Mouse (Mus musculus): ENCODE data around the gene Atp5k. TPM values are rescaled to one million over a fixed set of nuclear protein-coding genes. Genes with fewer than 3 reads are reported as not detected.
A peak's percentile ranks its signal among the peaks of the same experiment; 100 is the strongest.

The Atp5k gene
- polyA plus RNA-seq, 1 experiment from 2014 or later, result 753 TPM

DNA sequence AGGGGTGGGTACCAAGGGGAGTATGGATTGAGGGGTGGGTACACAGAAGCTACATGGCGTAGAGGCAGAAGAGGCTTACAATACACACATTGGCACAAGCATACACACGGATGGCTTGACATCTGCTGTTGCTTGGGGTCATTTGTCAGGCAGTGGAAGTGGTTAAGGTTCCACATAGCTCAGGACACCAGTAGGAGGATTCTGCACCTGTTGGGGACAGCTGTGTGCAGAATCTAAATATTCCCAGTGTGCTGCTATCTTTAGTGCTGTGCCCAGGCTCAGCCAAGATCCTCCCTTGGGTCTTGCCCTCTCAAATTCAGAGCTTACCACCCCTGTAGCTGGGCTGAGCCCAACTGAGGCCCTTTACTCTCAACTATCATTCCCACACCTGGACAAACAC, 1.9 kb upstream of the Atp5k start:
- no peak for DNase-seq (ENCODE audit: low spot score)
- Histone ChIP-seq H3K4me2 (ENCODE audit: low read length) (no peak overlapping the region), H3K36me3 (ENCODE audit: insufficient read depth, low read length) (0 out of 2 replicates have a peak, but pooled peaks cover 3% of the 10 kb centered on the region), H3K4me3 (replicated peaks; ENCODE audit: low read depth, low read length) (no peak overlapping the region), H3K9ac (ENCODE audit: low read depth, low read length) (no peak overlapping the region), H3K27me3 (ENCODE audit: insufficient read depth, low read length) (no peaks in the 10 kb centered on the region), H3K27ac (no peak overlapping the region), H3K9me3 (replicated peaks; ENCODE audit: low read length) (no peaks in the 10 kb centered on the region), H3K4me1 (replicated peaks; ENCODE audit: insufficient read depth, low read length) (no peaks in the 10 kb centered on the region)
- 61% methylated on average over 2 of the region's 2 CpGs for WGBS
- TF ChIP-seq CTCF (IDR thresholded peaks at IDR 0.05; ENCODE audit: low read depth), result no peak
- ATAC-seq (replicated peaks; ENCODE audit: low FRiP score, low read depth), result no peak

GRCm38 (mm10) chr5:108431196-108431595, 3.1 kb downstream of the Atp5k start:
- Histone ChIP-seq H3K9ac (ENCODE audit: low read depth, low read length) (no peak overlapping the region), H3K9me3 (replicated peaks; ENCODE audit: low read length) (no peaks in the 10 kb centered on the region), H3K27me3 (ENCODE audit: insufficient read depth, low read length) (no peaks in the 10 kb centered on the region), H3K4me3 (replicated peaks; ENCODE audit: low read depth, low read length) (no peak overlapping the region), H3K36me3 (ENCODE audit: insufficient read depth, low read length) (0 out of 2 replicates have a peak, but pooled peaks cover 16% of the 10 kb centered on the region), H3K4me2 (ENCODE audit: low read length) (no peak overlapping the region), H3K4me1 (replicated peaks; ENCODE audit: insufficient read depth, low read length) (no peaks in the 10 kb centered on the region), H3K27ac (no peak overlapping the region)
- DNase-seq (ENCODE audit: low spot score), result no peak
- ATAC-seq (replicated peaks; ENCODE audit: low FRiP score, low read depth), result no peak
- WGBS, result 87% methylated on average over 6 of the region's 6 CpGs
- TF ChIP-seq CTCF (IDR thresholded peaks at IDR 0.05; ENCODE audit: low read depth), result no peak

GRCm38 (mm10) chr5:108427186-108427585, 7.1 kb downstream of the Atp5k start:
- no peaks in the 10 kb centered on the region for H3K27me3 ChIP-seq (ENCODE audit: insufficient read depth, low read length)
- WGBS, result 56% methylated on average over 1 of the region's 1 CpGs
- H3K9me3 ChIP-seq (replicated peaks; ENCODE audit: low read length), result no peaks in the 10 kb centered on the region
- 0 out of 2 replicates have a peak, but pooled peaks cover 16% of the 10 kb centered on the region for H3K36me3 ChIP-seq (ENCODE audit: insufficient read depth, low read length)
- H3K4me2 ChIP-seq (ENCODE audit: low read length), result no peak overlapping the region
- H3K4me1 ChIP-seq (replicated peaks; ENCODE audit: insufficient read depth, low read length), result no peaks in the 10 kb centered on the region
- DNase-seq (ENCODE audit: low spot score) (peak; percentile 72), ATAC-seq (replicated peaks; ENCODE audit: low FRiP score, low read depth) (no peak)
- no peak overlapping the region for H3K27ac ChIP-seq
- H3K4me3 ChIP-seq (replicated peaks; ENCODE audit: low read depth, low read length), result no peak overlapping the region
- TF ChIP-seq CTCF (IDR thresholded peaks at IDR 0.05; ENCODE audit: low read depth), result peak; percentile 86
- H3K9ac ChIP-seq (ENCODE audit: low read depth, low read length), result no peak overlapping the region

- no peak overlapping the region for H3K4me2 ChIP-seq (ENCODE audit: low read length)
Measured at GRCm38 (mm10) chr5:108423427-108423826, 10.8 kb downstream of the Atp5k start.

DNA sequence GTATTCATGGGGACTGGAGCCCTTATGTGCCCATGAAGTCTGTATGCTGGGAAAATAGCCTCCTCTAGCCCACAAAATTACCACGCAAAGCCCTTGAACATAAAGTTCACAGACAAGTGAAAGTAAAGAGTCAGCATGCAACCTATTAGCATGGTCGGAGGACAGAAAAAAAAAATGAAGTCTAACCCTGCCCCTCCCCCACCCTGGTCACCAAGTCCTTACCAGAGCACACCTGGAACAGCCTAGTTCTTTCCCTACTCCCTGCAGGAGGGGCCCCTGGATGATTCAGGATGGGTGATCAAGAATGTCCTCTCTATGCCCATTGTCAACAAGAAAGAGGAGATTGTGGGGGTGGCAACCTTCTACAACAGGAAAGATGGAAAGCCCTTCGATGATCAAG, 11.5 kb downstream of the Atp5k start:
- Histone ChIP-seq H3K4me1 (replicated peaks; ENCODE audit: insufficient read depth, low read length) (no peaks in the 10 kb centered on the region), H3K9me3 (replicated peaks; ENCODE audit: low read length) (no peaks in the 10 kb centered on the region), H3K4me2 (ENCODE audit: low read length) (no peak overlapping the region), H3K9ac (ENCODE audit: low read depth, low read length) (no peak overlapping the region), H3K4me3 (replicated peaks; ENCODE audit: low read depth, low read length) (no peak overlapping the region), H3K27ac (no peak overlapping the region), H3K36me3 (ENCODE audit: insufficient read depth, low read length) (no peaks in the 10 kb centered on the region), H3K27me3 (ENCODE audit: insufficient read depth, low read length) (no peaks in the 10 kb centered on the region)
- ATAC-seq (replicated peaks; ENCODE audit: low FRiP score, low read depth) (no peak), DNase-seq (ENCODE audit: low spot score) (no peak)
- no peak for TF ChIP-seq CTCF (IDR thresholded peaks at IDR 0.05; ENCODE audit: low read depth)
- WGBS, result 77% methylated on average over 3 of the region's 3 CpGs

More at GRCm38 (mm10) chr5:108423427-108423826, 10.8 kb downstream of the Atp5k start:
- ATAC-seq (replicated peaks; ENCODE audit: low FRiP score, low read depth) (no peak), DNase-seq (ENCODE audit: low spot score) (no peak)
- no peaks in the 10 kb centered on the region for H3K27me3 ChIP-seq (ENCODE audit: insufficient read depth, low read length)
- no peak overlapping the region for H3K4me3 ChIP-seq (replicated peaks; ENCODE audit: low read depth, low read length)
- WGBS, result 82% methylated on average over 2 of the region's 2 CpGs
- TF ChIP-seq CTCF (IDR thresholded peaks at IDR 0.05; ENCODE audit: low read depth), result no peak
- H3K4me1 ChIP-seq (replicated peaks; ENCODE audit: insufficient read depth, low read length), result no peaks in the 10 kb centered on the region
- H3K9ac ChIP-seq (ENCODE audit: low read depth, low read length), result no peak overlapping the region
- no peaks in the 10 kb centered on the region for H3K9me3 ChIP-seq (replicated peaks; ENCODE audit: low read length)
- no peak overlapping the region for H3K27ac ChIP-seq
- H3K36me3 ChIP-seq (ENCODE audit: insufficient read depth, low read length), result no peaks in the 10 kb centered on the region

GRCm38 (mm10) chr5:108414711-108415110, 19.5 kb downstream of the Atp5k start:
- Histone ChIP-seq H3K27me3 (ENCODE audit: insufficient read depth, low read length) (no peaks in the 10 kb centered on the region), H3K4me3 (replicated peaks; ENCODE audit: low read depth, low read length) (no peak overlapping the region), H3K9me3 (replicated peaks; ENCODE audit: low read length) (no peaks in the 10 kb centered on the region), H3K4me1 (replicated peaks; ENCODE audit: insufficient read depth, low read length) (no peaks in the 10 kb centered on the region), H3K4me2 (ENCODE audit: low read length) (no peak overlapping the region), H3K36me3 (ENCODE audit: insufficient read depth, low read length) (no peaks in the 10 kb centered on the region), H3K27ac (no peak overlapping the region), H3K9ac (ENCODE audit: low read depth, low read length) (no peak overlapping the region)
- no peak for ATAC-seq (replicated peaks; ENCODE audit: low FRiP score, low read depth)
- TF ChIP-seq CTCF (IDR thresholded peaks at IDR 0.05; ENCODE audit: low read depth), result no peak
- 60% methylated on average over 2 of the region's 2 CpGs for WGBS
- DNase-seq (ENCODE audit: low spot score), result no peak

DNA sequence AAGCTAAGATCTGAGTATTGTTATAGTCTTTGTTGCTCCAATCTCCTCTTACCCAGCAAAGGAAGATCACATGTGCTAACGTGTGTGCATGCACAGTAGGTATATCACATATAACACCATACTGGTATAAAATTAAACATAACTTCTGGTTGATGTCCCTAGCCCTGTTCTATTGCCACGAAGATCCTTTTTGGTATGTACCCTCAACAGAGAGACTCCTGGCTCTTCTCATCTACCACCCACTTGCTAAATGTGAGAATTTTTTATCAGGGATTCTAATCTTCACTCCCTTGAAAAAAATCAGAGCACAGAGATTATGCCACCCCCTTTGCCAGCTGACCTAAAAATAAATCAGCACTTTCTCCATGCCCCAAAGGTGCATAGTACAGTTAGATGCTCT, 27.3 kb downstream of the Atp5k start:
- 87% methylated on average over 2 of the region's 2 CpGs for WGBS

More for the DNA sequence above, 27.3 kb downstream of the Atp5k start:
- Histone ChIP-seq H3K4me3 (replicated peaks; ENCODE audit: low read depth, low read length) (no peak overlapping the region), H3K27ac (no peak overlapping the region), H3K9ac (ENCODE audit: low read depth, low read length) (no peak overlapping the region), H3K36me3 (ENCODE audit: insufficient read depth, low read length) (no peaks in the 10 kb centered on the region), H3K27me3 (ENCODE audit: insufficient read depth, low read length) (no peaks in the 10 kb centered on the region), H3K4me2 (ENCODE audit: low read length) (no peak overlapping the region), H3K4me1 (replicated peaks; ENCODE audit: insufficient read depth, low read length) (no peaks in the 10 kb centered on the region), H3K9me3 (replicated peaks; ENCODE audit: low read length) (no peaks in the 10 kb centered on the region)
- DNase-seq (ENCODE audit: low spot score) (no peak), ATAC-seq (replicated peaks; ENCODE audit: low FRiP score, low read depth) (no peak)
- no peak for TF ChIP-seq CTCF (IDR thresholded peaks at IDR 0.05; ENCODE audit: low read depth)

All from kidney, postnatal 0 days (tissue).